Mouse (Mus musculus) liver, adult 2 months (tissue): ENCODE results near the gene Ncf4.
"Not testable (repeated sequence)": the region's sequence is repeated elsewhere in the genome, so short reads cannot be mapped to it uniquely, and the experiment has no call there.

ENCODE experiments used
- CTCF ChIP-seq: fragments of 200-500 bp; IDR thresholded peaks from 2 replicates; pipeline ENCODE4 v1.5.1; 2011; ENCODE audit warnings: low read depth, low read length, control low read depth
- POLR2A ChIP-seq: fragments of 200-500 bp; IDR thresholded peaks from 2 replicates; pipeline ENCODE4 v1.6.1; 2011; ENCODE audit warnings: low read length, control low read depth; ENCODE audit not compliant: insufficient read depth; ENCODE audit errors: extremely low read depth

GRCm38 (mm10) chr15:78256602-78257259 lies 12.1 kb downstream of the Ncf4 start:
- TF ChIP-seq CTCF, POLR2A: not testable (repeated sequence)
